Mouse (Mus musculus) liver, embryonic 16.5 days (tissue): ENCODE results near the gene Ccnj. TPM values are rescaled to one million over a fixed set of nuclear protein-coding genes. Genes with fewer than 3 reads are reported as not detected.

ENCODE experiments used
- microRNA-seq: library from miRNA; unstranded; fragments of <30 nt; microRNA quantifications from one replicate; pipeline ENCODE4, GENCODE M21; 2016
- polyA plus RNA-seq: library from polyadenylated mRNA; unstranded; fragments of >200 nt; fragmentation: Nextera tagmentation; extraction: Ambion mirVana; gene quantifications from 2 replicates; pipeline ENCODE4 v1.2.1, GENCODE M21; 2015

Gene Ccnj
- polyA plus RNA-seq, 1 experiment from 2014 or later = 2.6 TPM

Small RNA genes lying within 50 kb of the gene (microRNA-seq; reads per million reads assigned to microRNA genes)
- 0.74 reads per million for gene Mir8092

Other genes with a start within 250 kb of the Ccnj start
- gene Aldh18a1, start 242.8 kb upstream of the Ccnj start, polyA plus RNA-seq = 28.6 and 28.8 TPM in 2 replicates
- gene Tctn3, start 219.0 kb upstream of the Ccnj start, polyA plus RNA-seq = 1.3 and 1.6 TPM in 2 replicates
- gene Entpd1, start 218.9 kb upstream of the Ccnj start, polyA plus RNA-seq = 4.7 and 5.9 TPM in 2 replicates
- gene Cc2d2b, start 82.5 kb upstream of the Ccnj start, polyA plus RNA-seq = 0.72 and 0.95 TPM in 2 replicates
- gene Zfp518a, start 63.4 kb downstream of the Ccnj start, polyA plus RNA-seq = 3.9 and 4.0 TPM in 2 replicates
- gene Blnk, start 163.3 kb downstream of the Ccnj start, polyA plus RNA-seq = 1.8 and 2.4 TPM in 2 replicates
- gene Dntt, start 198.0 kb downstream of the Ccnj start, polyA plus RNA-seq = not detected in 2 replicates
- gene Opalin, start 245.8 kb downstream of the Ccnj start, polyA plus RNA-seq = not detected in 2 replicates